Mouse (Mus musculus) left cerebral cortex, postnatal 4 days (tissue): ENCODE measurements around the gene Gm49388. TPM values are rescaled to one million over a fixed set of nuclear protein-coding genes. Genes with fewer than 3 reads are reported as not detected.

Experiments
- DNase-seq: peaks from one replicate; pipeline ENCODE4 v3.0.0-alpha.2; 2022
- intact Hi-C: fragments of 180-260 bp; cut with DNase I; formaldehyde crosslinking; loops from one replicate; pipeline ENCODE4 v1.15.1; 2025
- total RNA-seq, 2 experiments: library from RNA; stranded (reverse); gene quantifications; 2 replicates each; pipeline ENCODE4 v1.2.3; 2021

Gene Gm49388
- total RNA-seq, 2 experiments from 2014 or later, result 2.2 to 3.1 TPM

- intact Hi-C loops, result no loop called here
- peak; percentile 95 for DNase-seq
These were observed 15.1 kb downstream of the Gm49388 start, which contains the start of gene Hsd3b7 for GRCm38 (mm10) chr7:127800435-127801009. TSS of gene Hsd3b7 (plus strand) at chr7:127800604.

GRCm38 (mm10) chr7:127801010-127801621 lies 15.7 kb downstream of the Gm49388 start:
- no peak for DNase-seq
- intact Hi-C loops, result no loop called here

GRCm38 (mm10) chr7:127802313-127802712 lies 16.9 kb downstream of the Gm49388 start:
- DNase-seq, result no peak
- intact Hi-C loops, result no loop called here

GRCm38 (mm10) chr7:127808821-127809220 lies 23.4 kb downstream of the Gm49388 start:
- DNase-seq, result no peak
- intact Hi-C loops, result no loop called here

GRCm38 (mm10) chr7:127809846-127810245 lies 24.4 kb downstream of the Gm49388 start:
- intact Hi-C loops, result no loop called here
- no peak for DNase-seq

- intact Hi-C loops, result no loop called here
- DNase-seq, result no peak
These were observed 25.2 kb downstream of the Gm49388 start for GRCm38 (mm10) chr7:127810650-127811049.

- intact Hi-C loops, result no loop called here
- no peak for DNase-seq
These were observed 25.8 kb downstream of the Gm49388 start for GRCm38 (mm10) chr7:127811240-127811639.

- intact Hi-C loops, result no loop called here
- no peak for DNase-seq
These were observed 26.9 kb downstream of the Gm49388 start for GRCm38 (mm10) chr7:127812292-127812691.

- no peak for DNase-seq
- intact Hi-C loops, result no loop called here
These were observed 28.4 kb downstream of the Gm49388 start for GRCm38 (mm10) chr7:127813821-127814220.

GRCm38 (mm10) chr7:127814241-127814921 lies 29.0 kb downstream of the Gm49388 start:
- DNase-seq, result peak; percentile 84
- intact Hi-C loops, result no loop called here

- intact Hi-C loops, result no loop called here
- DNase-seq, result no peak
These were observed 29.8 kb downstream of the Gm49388 start for GRCm38 (mm10) chr7:127815116-127815665.

- intact Hi-C loops, result no loop called here
- peak; percentile 43 for DNase-seq
These were observed 30.8 kb downstream of the Gm49388 start for GRCm38 (mm10) chr7:127815954-127816821.

- DNase-seq, result no peak
- intact Hi-C loops, result no loop called here
These were observed 31.6 kb downstream of the Gm49388 start for GRCm38 (mm10) chr7:127817053-127817452.

- DNase-seq, result no peak
- intact Hi-C loops, result no loop called here
These were observed 32.4 kb downstream of the Gm49388 start for GRCm38 (mm10) chr7:127817776-127818175.

- intact Hi-C loops, result no loop called here
- DNase-seq, result no peak
These were observed 35.6 kb downstream of the Gm49388 start for GRCm38 (mm10) chr7:127820836-127821509.

GRCm38 (mm10) chr7:127822494-127822893 lies 37.1 kb downstream of the Gm49388 start:
- intact Hi-C loops, result no loop called here
- no peak for DNase-seq

GRCm38 (mm10) chr7:127823236-127824171 lies 38.1 kb downstream of the Gm49388 start:
- peak; percentile 21 for DNase-seq
- intact Hi-C loops, result no loop called here

- intact Hi-C loops, result no loop called here
These were observed 38.9 kb downstream of the Gm49388 start, which contains the start of the genes Stx4a and Stx1b for GRCm38 (mm10) chr7:127824176-127824871. TSS of gene Stx4a (plus strand) at chr7:127824294. TSS of gene Stx1b (minus strand) at chr7:127824549.

More at GRCm38 (mm10) chr7:127824176-127824871, 38.9 kb downstream of the Gm49388 start, which contains the start of the genes Stx4a and Stx1b:
- DNase-seq, result peak; percentile 91
